Mouse (Mus musculus) monocyte, adult 59 days (primary cell): ENCODE data around the gene Coq2. TPM values are rescaled to one million over a fixed set of nuclear protein-coding genes. Genes with fewer than 3 reads are reported as not detected.

ENCODE experiments used
- total RNA-seq, 2 experiments: library from RNA; stranded (reverse); gene quantifications; one replicate each; pipeline ENCODE4 v1.2.4; 2023

Gene Coq2
- total RNA-seq = 10 to 100 TPM; 29.3 to 33.4 TPM

DNA sequence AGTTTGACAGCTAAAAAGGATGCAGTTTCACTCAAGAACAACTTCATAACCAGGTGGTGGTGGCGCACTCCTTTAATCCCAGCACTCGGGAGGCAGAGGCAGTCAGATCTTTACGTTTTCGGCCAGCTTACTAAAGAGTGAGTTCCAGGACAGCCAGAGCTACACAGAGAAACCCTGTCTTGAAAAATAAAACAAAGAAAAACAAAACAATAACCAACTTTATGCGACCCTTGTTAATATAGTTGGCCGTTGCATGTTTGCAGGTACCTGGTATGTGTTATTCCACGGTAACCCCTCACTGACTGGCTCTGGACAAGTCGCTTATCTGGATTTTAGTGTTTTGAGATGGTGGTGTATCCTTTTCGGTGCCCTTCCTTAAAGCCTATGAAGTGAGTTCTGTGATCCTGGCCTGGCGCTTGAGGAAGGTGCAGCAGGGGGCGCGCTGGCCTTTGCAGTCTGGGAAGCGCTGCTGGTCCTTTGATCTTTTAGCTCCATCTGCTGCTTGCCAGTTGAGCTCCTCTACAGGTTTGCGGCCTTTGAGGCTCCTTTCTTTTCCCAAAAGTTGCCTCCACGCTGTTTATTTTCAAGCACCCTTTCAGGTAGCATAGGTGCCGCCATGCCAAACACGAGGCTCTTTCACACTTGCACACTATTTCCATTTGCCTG, at the start of gene Coq2:
Gene Coq2, minus strand, starts transcription at position 430 of the 666 bp plus-strand sequence.

DNA sequence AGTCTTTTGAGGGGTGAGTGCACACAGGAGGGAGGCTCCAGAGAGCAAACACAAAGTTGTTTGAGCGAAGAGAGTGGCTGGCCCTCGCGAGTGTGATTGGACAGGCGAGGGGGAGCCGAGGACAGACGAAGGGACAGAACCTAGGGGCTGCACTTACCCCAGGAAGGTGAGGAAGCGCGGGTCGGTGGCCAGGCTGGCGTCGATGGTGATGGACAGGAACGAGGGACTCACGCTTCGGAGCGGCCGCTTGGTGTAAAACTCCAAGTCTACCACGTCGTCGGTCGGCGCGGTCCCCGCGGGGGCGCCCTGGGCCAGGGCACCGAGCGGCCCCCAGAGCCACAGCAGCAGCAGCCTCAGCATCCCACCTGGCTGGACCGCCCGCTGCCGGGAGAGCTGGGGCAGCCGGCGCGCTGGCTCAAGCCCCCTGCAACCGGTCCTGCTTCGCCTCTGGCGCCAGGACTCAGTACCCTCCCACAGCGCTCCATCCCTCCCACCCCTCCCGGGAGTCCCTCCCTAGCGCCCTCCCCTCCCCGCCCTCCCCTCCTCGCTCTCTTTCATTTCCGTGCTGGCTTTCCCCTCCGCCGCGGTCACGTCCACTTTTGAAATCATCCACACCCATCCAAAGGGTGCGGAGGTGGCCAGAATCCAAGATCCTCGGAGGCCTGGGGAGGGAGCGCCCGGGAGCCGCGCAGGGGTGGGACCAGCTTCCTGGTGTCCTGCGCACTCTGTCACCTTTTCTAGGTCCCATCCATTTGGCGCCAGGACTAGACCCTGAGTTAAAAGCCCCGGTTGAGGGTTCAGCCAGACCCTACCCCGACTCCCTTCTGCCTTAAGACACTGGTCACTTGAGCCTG, 44.5 kb upstream of the Coq2 start, which contains the start of gene Hpse:
Gene Hpse, minus strand, starts transcription at position 482 of the 854 bp plus-strand sequence.

Other genes starting within 250 kb of the Coq2 start
- gene Lin54, start 174.5 kb downstream of the Coq2 start, total RNA-seq = 10 to 100 TPM; 26.3 to 27.1 TPM
- gene Cops4, start 156.8 kb downstream of the Coq2 start, total RNA-seq = 10 to 100 TPM; 33.6 to 34.1 TPM
- 1,000 to 10,000 TPM; 1,618 to 2,062 TPM for gene Plac8, start 102.9 kb downstream of the Coq2 start, total RNA-seq
- 10 to 100 TPM; 64.9 to 67.0 TPM for gene Hpse, start 44.6 kb upstream of the Coq2 start, total RNA-seq
- gene Helq, start 123.5 kb upstream of the Coq2 start, total RNA-seq = 1 to 10 TPM; 3.8 to 6.0 TPM
- 10 to 100 TPM; 45.9 to 54.0 TPM for gene Mrps18c, start 123.5 kb upstream of the Coq2 start, total RNA-seq
- gene Abraxas1, start 145.8 kb upstream of the Coq2 start, total RNA-seq = 1 to 10 TPM; 2.8 to 4.8 TPM
- 1 to 10 TPM; 1.7 to 1.9 TPM for gene Gpat3, start 170.6 kb upstream of the Coq2 start, total RNA-seq